Mouse (Mus musculus) fat pad, adult 2 months (tissue): ENCODE results near the gene Prkn.

Experiments
- DNase-seq: peaks from one replicate; pipeline ENCODE4 v3.0.0-alpha.2; 2011; ENCODE audit warnings: low read depth, low spot score; ENCODE audit errors: extremely low read depth

Prkn gene

DNA sequence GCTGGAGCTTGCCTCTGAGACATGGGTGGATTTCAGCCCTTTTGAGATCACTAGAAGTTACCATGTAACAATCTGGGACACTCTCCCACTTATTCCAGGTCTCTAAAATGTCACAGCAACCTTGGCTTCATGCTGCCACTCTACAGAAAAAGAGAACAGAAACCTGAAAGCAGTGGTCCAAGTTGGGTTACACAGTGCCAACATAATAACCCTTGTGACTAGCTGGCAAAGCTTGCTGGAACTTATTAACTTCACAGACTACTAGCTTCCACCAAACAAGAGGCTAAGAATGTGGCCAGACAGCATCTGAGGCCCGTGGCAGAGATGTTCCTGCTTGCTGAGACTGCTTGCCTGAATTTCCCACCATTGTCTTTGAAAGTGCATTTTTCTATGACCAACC, 886.9 kb downstream of the Prkn start:
- DNase-seq, result no peak

GRCm38 (mm10) chr17:11728294-11728693, 888.1 kb downstream of the Prkn start:
- no peak for DNase-seq

DNA sequence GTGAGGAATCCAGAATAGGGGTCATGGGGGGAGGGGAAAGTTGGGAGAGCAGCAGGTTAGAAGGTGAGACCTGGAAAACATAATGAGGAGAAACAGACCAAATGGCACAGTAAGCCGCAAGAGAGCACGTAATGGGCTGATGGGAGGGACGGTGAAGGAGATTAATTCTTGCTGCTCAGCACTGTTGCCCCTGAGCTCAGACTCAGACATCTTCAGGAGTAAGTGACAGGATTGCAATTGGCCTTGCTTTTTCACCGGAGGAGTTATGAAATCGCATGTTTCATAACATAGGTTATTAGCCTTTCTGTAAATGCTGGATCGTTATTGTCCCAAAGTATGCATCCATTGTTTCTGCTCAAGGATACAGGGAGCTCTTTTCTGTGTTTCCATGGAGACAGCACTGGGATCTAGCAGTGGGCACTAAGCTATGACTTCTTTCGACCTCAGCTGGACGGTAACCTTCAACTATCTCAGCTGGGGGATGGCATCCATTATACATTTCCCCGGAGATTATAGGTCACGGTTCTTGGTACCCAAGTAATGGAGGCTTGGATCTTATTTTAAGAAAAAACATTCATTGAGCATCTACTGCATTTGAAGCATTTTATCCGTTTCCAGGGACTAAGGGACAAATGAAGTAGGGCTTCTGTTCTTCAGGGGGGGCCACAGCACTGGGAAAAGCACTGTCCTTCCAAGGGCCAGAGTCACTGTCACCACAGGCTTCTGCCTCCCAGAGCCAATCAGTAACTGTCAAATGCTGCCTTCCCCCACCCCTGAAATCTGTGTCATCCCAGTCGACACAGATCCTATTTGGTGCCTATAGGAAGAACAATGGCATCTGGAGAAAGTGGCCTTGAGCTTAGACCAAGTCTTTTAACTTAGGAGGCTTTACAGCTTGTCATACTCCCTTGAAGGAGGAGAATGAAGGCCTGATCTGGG, 890.7 kb downstream of the Prkn start:
- no peak for DNase-seq

DNA sequence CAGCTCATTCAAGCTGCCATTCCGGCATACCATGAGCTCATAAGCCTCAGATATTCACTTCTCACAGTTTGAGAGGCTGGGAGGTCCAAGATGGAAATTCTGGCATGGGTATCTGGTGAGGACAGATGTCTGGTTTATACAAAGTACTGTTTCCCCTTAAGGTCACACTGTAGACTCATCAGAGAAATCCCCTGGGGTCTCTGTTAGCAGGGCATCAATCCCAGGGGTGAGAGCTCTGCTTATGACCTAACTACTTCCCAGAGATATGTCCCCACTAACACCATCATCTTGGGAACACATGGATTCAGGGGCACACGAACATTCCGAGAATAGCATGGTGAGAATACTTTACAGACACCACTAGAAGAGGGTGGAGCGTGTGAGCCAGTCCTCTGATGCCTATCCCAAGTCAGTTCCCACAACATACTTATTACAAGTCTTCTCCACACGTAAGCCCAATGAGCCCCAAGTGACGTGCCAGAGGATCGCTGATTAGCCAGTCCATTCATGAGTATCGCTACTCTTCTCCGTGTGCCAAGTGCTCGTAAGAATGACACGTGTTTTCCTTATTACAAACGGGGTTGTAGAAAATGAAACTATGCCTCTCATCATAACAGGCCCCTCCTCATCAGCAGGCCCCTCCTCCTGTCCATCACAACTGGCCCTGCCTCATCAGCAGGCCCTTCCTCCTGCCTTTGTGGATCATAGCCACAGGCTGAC, 895.1 kb downstream of the Prkn start:
- DNase-seq, result no peak

- no peak for DNase-seq
These were observed 896.3 kb downstream of the Prkn start for GRCm38 (mm10) chr17:11736531-11736930.

DNA sequence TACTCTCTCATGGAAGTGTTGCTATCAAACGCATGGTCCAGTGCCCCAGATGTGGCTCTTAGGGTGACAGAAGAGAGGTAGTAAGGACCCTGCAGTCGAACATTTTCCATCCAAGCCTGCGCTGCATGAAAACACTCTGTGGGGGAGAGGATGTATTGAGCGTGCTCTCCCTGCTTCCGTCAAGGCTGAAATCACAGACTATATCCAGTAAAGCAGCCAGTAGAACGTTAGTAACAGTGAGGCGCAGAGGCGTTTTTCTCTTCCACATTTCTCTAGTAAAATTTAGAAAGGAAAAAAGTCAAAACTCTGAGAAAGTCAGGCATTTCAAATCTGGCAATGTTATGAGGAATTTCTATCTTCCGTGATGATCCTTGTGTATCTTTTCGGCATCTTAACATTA, 897.7 kb downstream of the Prkn start:
- DNase-seq, result no peak

- no peak for DNase-seq
These were observed 900.5 kb downstream of the Prkn start for GRCm38 (mm10) chr17:11740716-11741115.

DNA sequence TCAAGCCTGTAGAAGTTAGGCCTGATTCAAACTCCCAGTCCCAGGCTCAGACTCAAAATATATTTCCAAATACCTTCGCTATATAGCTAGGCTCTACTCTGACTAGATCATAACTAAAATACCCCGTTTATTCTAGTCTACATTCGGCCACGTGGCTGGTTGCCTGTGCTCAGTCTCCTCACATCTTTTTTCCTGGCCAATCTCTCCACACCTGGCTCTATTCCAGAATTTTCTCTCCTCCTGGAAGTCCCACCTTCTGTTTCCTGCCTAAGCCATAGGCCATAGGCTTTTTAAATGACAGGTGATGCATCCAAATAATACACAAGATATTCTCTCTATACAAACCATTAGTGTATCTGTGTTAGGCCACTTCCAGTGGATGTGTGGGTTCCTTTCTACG, 901.0 kb downstream of the Prkn start:
- DNase-seq, result no peak

DNA sequence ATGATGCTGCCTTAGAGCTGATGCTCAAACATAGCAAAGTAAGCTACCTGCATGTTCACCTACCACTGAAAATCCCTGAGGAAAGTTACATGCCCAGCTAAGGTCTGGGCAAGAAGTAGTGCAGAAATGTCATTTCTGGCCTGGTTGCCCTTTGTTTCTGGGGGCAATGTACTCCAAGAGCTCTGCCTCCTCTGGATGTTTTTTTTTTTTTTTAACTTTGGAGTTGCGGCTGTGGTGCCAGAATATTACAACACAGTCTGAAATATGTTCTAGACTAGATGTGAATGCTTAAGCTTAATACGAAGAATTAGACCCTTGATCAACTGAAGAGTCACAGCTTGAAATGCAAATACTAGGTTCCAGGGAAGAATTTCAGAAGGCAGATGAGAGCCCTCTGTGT, 911.1 kb downstream of the Prkn start:
- DNase-seq, result no peak

GRCm38 (mm10) chr17:11752686-11753085, 912.5 kb downstream of the Prkn start:
- no peak for DNase-seq

DNA sequence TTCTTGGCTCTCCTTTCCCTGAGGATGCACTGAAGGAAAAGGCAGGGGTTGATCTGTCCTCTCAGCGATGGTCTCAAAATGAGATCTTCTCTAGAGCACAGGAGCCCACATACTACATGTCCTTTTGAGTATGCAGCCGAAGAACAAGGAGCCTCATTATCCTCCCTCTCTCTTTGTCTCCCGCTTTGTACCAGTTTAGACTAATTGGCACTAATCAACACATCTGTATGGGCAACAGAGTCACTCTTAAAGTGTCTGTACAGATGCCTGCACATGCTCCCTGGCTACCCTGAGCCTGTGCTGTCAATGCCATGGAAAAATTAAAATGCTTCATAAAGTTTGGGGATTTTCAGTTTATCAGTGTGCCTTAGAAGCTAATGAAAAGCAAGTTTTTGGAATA, 924.9 kb downstream of the Prkn start:
- DNase-seq, result no peak

- no peak for DNase-seq
These were observed 925.4 kb downstream of the Prkn start for GRCm38 (mm10) chr17:11765581-11765980.

- DNase-seq, result no peak
These were observed 927.1 kb downstream of the Prkn start for GRCm38 (mm10) chr17:11767301-11767700.

GRCm38 (mm10) chr17:11768345-11768744, 928.2 kb downstream of the Prkn start:
- no peak for DNase-seq

DNA sequence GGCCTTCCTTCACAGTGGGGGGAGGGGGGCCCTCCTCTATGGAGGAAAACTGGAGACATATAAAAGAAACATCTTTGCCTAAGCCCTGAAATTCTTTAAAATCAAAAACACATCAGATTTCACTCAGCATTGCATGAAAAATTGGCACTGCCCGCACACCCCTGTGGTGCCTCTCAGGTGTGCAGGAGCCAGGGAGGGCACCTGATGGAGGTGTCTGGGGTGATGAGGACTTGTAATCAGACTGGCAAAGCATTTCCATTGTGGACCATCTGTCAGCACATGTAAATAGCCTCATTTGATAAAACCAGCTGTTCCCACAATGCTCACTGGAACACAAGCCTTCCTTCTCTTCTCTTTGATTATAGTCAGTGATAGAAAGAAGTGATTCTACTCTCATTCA, 928.8 kb downstream of the Prkn start:
- DNase-seq, result no peak

DNA sequence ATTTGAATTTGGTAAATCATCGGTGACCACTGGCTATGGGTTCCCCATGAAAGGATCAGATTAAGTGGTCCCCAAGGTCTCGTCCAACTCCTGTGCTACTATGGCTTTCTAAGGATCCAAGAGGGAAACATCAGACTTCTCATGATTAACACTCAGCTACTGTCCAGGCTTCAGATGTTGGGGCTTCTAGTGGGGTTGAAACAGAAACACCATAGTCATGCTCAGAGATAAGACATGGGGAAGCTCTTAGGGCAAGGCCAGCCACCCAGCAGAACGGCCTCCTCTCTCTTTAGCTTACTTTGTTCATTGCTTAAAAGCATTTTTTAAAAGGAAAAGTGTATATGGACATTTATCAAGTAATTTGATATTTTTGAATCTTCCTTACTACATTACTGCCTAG, 929.3 kb downstream of the Prkn start:
- no peak for DNase-seq

DNA sequence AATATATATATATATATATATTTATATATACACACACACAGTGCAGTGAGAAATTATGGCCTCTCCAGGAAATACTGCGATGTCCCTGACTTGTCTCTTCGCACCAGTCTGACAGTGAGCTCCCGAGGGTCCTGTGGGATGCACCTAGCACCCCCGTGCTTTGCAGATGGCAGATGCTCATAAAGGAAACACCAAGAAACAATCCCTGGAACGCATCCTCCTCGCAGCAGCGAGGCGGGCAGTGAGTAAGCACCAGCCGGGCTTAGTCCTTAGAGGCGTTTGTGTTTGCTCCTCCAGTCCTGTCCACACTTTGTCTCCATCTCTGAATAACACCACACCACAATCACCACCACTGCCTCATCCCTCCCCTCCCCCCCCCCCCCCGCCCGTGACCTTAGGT, 939.4 kb downstream of the Prkn start:
- DNase-seq, result no peak

- DNase-seq, result no peak
These were observed 939.8 kb downstream of the Prkn start for GRCm38 (mm10) chr17:11780005-11780404.

DNA sequence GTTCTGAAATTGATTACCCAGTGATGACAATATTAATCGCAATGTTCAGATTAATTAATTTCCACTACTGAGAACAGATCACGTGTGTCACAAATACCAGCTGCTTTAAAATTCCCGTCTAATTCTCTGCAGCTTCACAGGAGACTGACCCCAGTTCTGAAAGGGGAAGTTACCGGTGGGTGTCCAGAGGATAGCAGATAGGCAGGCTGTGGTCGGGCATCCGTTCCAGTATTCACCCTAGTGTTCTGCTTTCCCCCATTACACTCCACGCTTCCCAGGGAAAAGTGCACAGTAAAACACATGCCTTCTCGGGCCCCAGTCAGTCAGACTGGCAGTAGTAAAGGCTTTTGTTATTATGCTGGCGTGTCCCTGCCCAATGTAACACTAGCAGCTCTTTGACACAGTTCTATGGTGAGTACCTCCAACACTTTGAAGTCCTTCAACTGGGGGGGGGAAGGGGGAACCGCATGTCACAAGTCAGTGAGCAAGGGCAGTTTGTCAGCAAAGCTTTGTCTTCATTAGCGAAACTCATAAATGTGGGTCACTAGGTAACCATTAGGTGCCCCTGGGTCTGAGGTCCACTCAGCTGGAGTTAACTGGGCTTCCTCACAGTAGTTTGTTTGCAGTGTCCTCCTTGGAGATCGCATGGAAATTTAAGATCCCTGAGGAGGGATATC, 940.8 kb downstream of the Prkn start:
- no peak for DNase-seq

DNA sequence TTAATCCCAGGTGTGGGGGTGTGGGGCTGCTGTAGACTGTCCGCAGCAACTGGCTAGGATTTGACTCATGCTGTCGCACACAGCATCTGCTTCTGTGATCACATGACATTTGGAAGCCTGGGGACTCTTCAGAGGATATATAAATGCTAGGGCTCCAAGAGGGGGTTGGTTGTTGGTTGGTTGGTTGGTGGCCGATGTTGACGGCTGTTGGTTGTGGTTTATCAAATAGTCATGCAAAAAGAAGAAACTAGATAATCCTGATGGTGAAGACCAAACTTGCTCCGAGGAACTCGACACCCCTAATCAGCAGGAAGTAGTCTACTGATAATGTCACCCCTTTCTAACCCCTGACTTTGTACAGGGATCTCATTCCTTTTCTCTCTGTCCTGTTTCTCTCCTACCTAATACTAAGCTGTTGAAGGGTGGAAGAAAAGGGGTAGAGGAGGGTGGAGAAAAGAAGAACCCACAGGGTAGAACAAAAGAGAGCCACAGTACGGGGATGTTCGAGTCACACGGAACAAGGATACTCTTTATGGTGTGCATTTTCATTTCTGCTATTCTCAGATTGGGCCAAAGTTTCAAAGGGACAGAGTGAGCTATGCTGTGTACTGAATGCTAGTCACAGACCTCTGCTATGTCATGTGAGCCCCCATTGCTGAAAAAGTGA, 948.2 kb downstream of the Prkn start:
- no peak for DNase-seq

- DNase-seq, result no peak
These were observed 955.8 kb downstream of the Prkn start for GRCm38 (mm10) chr17:11795979-11796378.
